Mouse (Mus musculus): Measurements from ENCODE around the gene Lrrc56. TPM values are rescaled to one million over a fixed set of nuclear protein-coding genes. Genes with fewer than 3 reads are reported as not detected.

Gene Lrrc56
- polyA plus RNA-seq, 1 experiment from 2014 or later = 2.0 TPM

DNA sequence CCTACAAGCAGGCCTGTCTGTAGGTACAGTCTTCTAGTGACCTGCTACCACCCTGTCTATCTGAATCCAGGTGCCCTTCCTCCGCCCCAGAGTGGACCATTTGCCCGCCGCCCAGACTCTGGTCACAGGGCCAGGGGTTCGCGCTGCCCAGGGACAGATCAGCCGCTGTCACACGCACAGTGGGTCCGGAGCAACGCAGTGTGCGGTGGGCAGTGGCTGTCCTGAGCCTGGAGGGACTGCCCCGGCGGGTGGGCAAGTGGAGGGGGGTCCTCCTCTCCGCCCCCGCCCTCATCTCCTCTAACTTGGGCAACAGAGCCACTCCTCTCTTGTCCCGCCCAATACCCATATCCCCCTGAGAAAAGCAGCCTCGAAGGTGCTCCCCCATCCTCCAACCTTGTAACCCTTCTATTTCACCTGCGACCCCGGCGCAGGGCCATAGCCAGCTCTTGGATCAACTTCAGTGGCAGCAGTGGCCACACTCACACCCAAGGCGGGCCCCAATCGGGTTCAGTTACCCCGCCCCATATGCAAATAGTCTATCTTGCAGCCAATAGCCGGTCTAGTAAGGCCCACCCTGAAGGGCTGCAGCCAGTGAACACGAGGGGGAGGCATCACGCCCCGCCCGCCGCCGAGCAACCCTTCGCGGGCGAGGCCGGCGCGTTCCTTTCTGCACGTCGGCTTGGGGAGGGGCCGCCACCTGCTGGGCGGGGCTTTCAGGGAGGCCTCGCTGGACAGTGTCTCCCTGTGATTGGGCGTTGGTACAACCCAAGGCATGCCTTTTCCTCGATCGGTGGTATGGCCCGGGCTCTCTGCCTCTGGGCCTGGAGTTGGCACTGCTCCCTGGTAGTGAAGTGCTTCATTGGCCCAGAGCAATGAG is 27.5 kb downstream of the Lrrc56 start:
- no peaks in the 10 kb centered on the region for H3K27me3 ChIP-seq (ENCODE audit: insufficient read depth, low read length)
- H3K36me3 ChIP-seq (replicated peaks; ENCODE audit: insufficient read depth, low read length) = peaks cover 4% of the 10 kb centered on the region; the same call in 1 of the 2 replicates
- H3K4me3 ChIP-seq (ENCODE audit: low read depth, low read length) = peak overlapping the region; percentile 76
- peak overlapping the region; percentile 79 for H3K9ac ChIP-seq (replicated peaks)
- peak; percentile 97 for ATAC-seq
- TF ChIP-seq CTCF (IDR thresholded peaks at IDR 0.05; ENCODE audit: low read depth) (peak; percentile 63), EP300 (IDR thresholded peaks at IDR 0.05; ENCODE audit: low read depth) (peak; percentile 50; the same call in 1 of the 2 replicates)
- 7% methylated on average over 41 of the region's 44 CpGs for WGBS (ENCODE audit: insufficient replicate concordance)
- peak overlapping the region; percentile 77 for H3K27ac ChIP-seq (ENCODE audit: low read depth)
- peak overlapping the region; percentile 96 for H3K4me2 ChIP-seq (ENCODE audit: low read depth, low read length)
- DNase-seq = peak; percentile 100
- peaks cover 53% of the 10 kb centered on the region for H3K4me1 ChIP-seq (ENCODE audit: insufficient read depth)
- no peaks in the 10 kb centered on the region for H3K9me3 ChIP-seq (ENCODE audit: low read length)

DNA sequence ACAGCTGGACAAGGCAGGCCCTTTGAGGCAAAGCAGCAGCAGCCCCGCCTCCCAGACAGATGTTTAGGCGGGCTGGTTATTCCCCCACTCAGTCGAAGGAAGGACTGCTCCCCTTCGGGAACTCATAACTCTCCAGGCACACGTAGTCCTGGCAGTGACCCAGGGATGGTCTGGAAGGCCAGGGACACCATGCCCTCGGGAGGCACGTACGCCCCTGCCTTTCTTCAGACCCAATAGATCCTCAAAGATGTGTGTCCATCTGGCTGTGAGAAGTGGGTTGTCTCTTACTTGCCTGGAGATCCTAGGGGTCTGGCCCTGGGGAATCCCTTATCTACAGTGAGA is 28.1 kb downstream of the Lrrc56 start:
- Histone ChIP-seq H3K4me3 (ENCODE audit: low read depth, low read length) (peak overlapping the region; percentile 29), H3K9ac (replicated peaks) (peak overlapping the region; percentile 62), H3K4me1 (ENCODE audit: insufficient read depth) (peaks cover 47% of the 10 kb centered on the region), H3K27me3 (ENCODE audit: insufficient read depth, low read length) (no peaks in the 10 kb centered on the region), H3K27ac (ENCODE audit: low read depth) (peak overlapping the region; percentile 77), H3K9me3 (ENCODE audit: low read length) (no peaks in the 10 kb centered on the region), H3K36me3 (replicated peaks; ENCODE audit: insufficient read depth, low read length) (peaks cover 4% of the 10 kb centered on the region; the same call in 1 of the 2 replicates), H3K4me2 (ENCODE audit: low read depth, low read length) (peak overlapping the region; percentile 96)
- 17% methylated on average over 8 of the region's 8 CpGs for WGBS (ENCODE audit: insufficient replicate concordance)
- TF ChIP-seq CTCF (IDR thresholded peaks at IDR 0.05; ENCODE audit: low read depth) = no peak
- TF ChIP-seq EP300 (IDR thresholded peaks at IDR 0.05; ENCODE audit: low read depth) = no peak
- DNase-seq (no peak), ATAC-seq (no peak)

- Histone ChIP-seq H3K4me3 (ENCODE audit: low read depth, low read length) (no peak overlapping the region), H3K27ac (ENCODE audit: low read depth) (peak overlapping the region; percentile 77; the same call in 1 of the 2 replicates), H3K27me3 (ENCODE audit: insufficient read depth, low read length) (no peaks in the 10 kb centered on the region), H3K4me1 (ENCODE audit: insufficient read depth) (peaks cover 40% of the 10 kb centered on the region), H3K4me2 (ENCODE audit: low read depth, low read length) (peak overlapping the region; percentile 96), H3K9me3 (ENCODE audit: low read length) (no peaks in the 10 kb centered on the region), H3K36me3 (replicated peaks; ENCODE audit: insufficient read depth, low read length) (peaks cover 2% of the 10 kb centered on the region; the same call in 1 of the 2 replicates), H3K9ac (replicated peaks) (peak overlapping the region; percentile 62)
- DNase-seq (no peak), ATAC-seq (no peak)
- no peak for TF ChIP-seq EP300 (IDR thresholded peaks at IDR 0.05; ENCODE audit: low read depth)
- no peak for TF ChIP-seq CTCF (IDR thresholded peaks at IDR 0.05; ENCODE audit: low read depth)
- 86% methylated on average over 4 of the region's 4 CpGs for WGBS (ENCODE audit: insufficient replicate concordance)
Observed at GRCm38 (mm10) chr7:141222696-141223215, 28.8 kb downstream of the Lrrc56 start.

DNA sequence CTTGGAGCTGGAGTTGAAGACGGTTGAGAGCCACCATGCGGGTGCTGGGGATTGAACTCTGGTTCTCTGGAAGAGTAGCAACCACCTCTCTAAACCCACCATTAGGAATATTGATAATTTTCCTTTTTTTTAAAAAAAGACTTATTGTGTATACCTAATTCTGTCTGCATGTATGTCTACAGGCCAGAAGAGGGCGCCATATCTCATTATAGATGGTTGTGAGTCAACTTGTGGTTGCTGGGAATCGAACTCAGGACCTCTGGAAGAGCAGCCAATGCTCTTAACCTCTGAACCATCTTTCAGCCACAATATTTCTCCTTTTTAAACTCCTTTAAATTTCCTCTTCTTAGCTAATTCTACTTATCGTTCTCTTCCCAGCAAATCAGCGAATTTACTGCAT is 32.6 kb downstream of the Lrrc56 start:
- ATAC-seq (no peak), DNase-seq (no peak)
- no peak overlapping the region for H3K4me2 ChIP-seq (ENCODE audit: low read depth, low read length)
- no peaks in the 10 kb centered on the region for H3K9me3 ChIP-seq (ENCODE audit: low read length)
- no peaks in the 10 kb centered on the region for H3K27me3 ChIP-seq (ENCODE audit: insufficient read depth, low read length)
- H3K9ac ChIP-seq (replicated peaks) = no peak overlapping the region
- H3K4me3 ChIP-seq (ENCODE audit: low read depth, low read length) = no peak overlapping the region
- TF ChIP-seq CTCF (IDR thresholded peaks at IDR 0.05; ENCODE audit: low read depth) = peak; percentile 28
- no peak for TF ChIP-seq EP300 (IDR thresholded peaks at IDR 0.05; ENCODE audit: low read depth)
- 84% methylated on average over 6 of the region's 6 CpGs for WGBS (ENCODE audit: insufficient replicate concordance)
- peaks cover 10% of the 10 kb centered on the region for H3K36me3 ChIP-seq (replicated peaks; ENCODE audit: insufficient read depth, low read length)
- H3K4me1 ChIP-seq (ENCODE audit: insufficient read depth) = peaks cover 31% of the 10 kb centered on the region
- no peak overlapping the region for H3K27ac ChIP-seq (ENCODE audit: low read depth)

- Histone ChIP-seq H3K9me3 (ENCODE audit: low read length) (no peaks in the 10 kb centered on the region), H3K27me3 (ENCODE audit: insufficient read depth, low read length) (no peaks in the 10 kb centered on the region), H3K4me2 (ENCODE audit: low read depth, low read length) (0 out of 2 replicates have a peak overlapping the region, but pooled peaks have one; percentile 78), H3K27ac (ENCODE audit: low read depth) (no peak overlapping the region), H3K9ac (replicated peaks) (no peak overlapping the region), H3K36me3 (replicated peaks; ENCODE audit: insufficient read depth, low read length) (peaks cover 23% of the 10 kb centered on the region), H3K4me1 (ENCODE audit: insufficient read depth) (peaks cover 22% of the 10 kb centered on the region), H3K4me3 (ENCODE audit: low read depth, low read length) (peak overlapping the region; percentile 98; the same call in 1 of the 2 replicates)
- TF ChIP-seq CTCF (IDR thresholded peaks at IDR 0.05; ENCODE audit: low read depth) (no peak), EP300 (IDR thresholded peaks at IDR 0.05; ENCODE audit: low read depth) (no peak)
- ATAC-seq = no peak
- 88% methylated on average over 4 of the region's 4 CpGs for WGBS (ENCODE audit: insufficient replicate concordance)
- no peak for DNase-seq
Observed at GRCm38 (mm10) chr7:141227796-141228195, 33.8 kb downstream of the Lrrc56 start.
